Mouse (Mus musculus): Measurements from ENCODE around the gene Hspb2. TPM values are rescaled to one million over a fixed set of nuclear protein-coding genes. Genes with fewer than 3 reads are reported as not detected.

Gene Hspb2
- total and polyA plus RNA-seq, 3 experiments: not detected

GRCm38 (mm10) chr9:50763331-50763730 is 11.2 kb upstream of the Hspb2 start:
- H3K27me3 ChIP-seq (ENCODE audit: control insufficient read depth in 1 of 2, insufficient read depth in 2 of 2, low read length in 2 of 2): peaks cover 0 to 3% of the 10 kb centered on the region in 2 experiments; a peak in 3 of 4 replicates
- H3K79me2 ChIP-seq (ENCODE audit: control insufficient read depth, insufficient read depth, low read length, poor library complexity): peaks cover 3% of the 10 kb centered on the region; the same call in 1 of the 2 replicates
- peaks cover 0 to 5% of the 10 kb centered on the region in 2 experiments; a peak in 2 of 4 replicates for H3K36me3 ChIP-seq (ENCODE audit: control insufficient read depth in 1 of 2, insufficient read depth in 2 of 2, low read length in 2 of 2)
- H3K9me3 ChIP-seq (replicated peaks; ENCODE audit: insufficient read depth, low read length): no peaks in the 10 kb centered on the region
- peak; percentile 42 for DNase-seq (ENCODE audit: low read depth, low spot score)
- H3K9ac ChIP-seq (ENCODE audit: control insufficient read depth, low read depth, low read length, poor library complexity, severe bottlenecking): no peak overlapping the region
- H3K4me1 ChIP-seq (ENCODE audit: control insufficient read depth in 1 of 2, insufficient read depth in 2 of 2, low read length in 2 of 2): 0 out of 4 replicates have a peak, but pooled peaks cover 0 to 2% of the 10 kb centered on the region in 2 experiments
- no peak overlapping the region for H3K27ac ChIP-seq (ENCODE audit: control insufficient read depth, low read depth, low read length)
- H3K4me3 ChIP-seq (ENCODE audit: control insufficient read depth in 1 of 2, insufficient read depth in 1 of 2, low read depth in 2 of 2, low read length in 2 of 2): no peak overlapping the region
- TF ChIP-seq ETS1 (IDR thresholded peaks at IDR 0.05; ENCODE audit: low read depth, low read length): no peak
- no peak for TF ChIP-seq JUND (IDR thresholded peaks at IDR 0.05; ENCODE audit: low read depth, low read length)
- peak; percentile 18 to 49 (median 43); a peak in 5 of 6 replicates for TF ChIP-seq CTCF (IDR thresholded peaks at IDR 0.05 in 2 of 3, conservative IDR thresholded peaks at IDR 0.05 in 1 of 3; ENCODE audit: control insufficient read depth in 1 of 3, insufficient read depth in 1 of 3, low read depth in 2 of 3, low read length in 3 of 3, poor library complexity in 1 of 3, severe bottlenecking in 1 of 3)
- TF ChIP-seq SMC3 (IDR thresholded peaks at IDR 0.05; ENCODE audit: low read depth, low read length): peak; percentile 29

GRCm38 (mm10) chr9:50761520-50762243 is 9.5 kb upstream of the Hspb2 start:
- H3K9me3 ChIP-seq (replicated peaks; ENCODE audit: insufficient read depth, low read length): no peaks in the 10 kb centered on the region
- no peaks in the 10 kb centered on the region for H3K36me3 ChIP-seq (ENCODE audit: control insufficient read depth in 1 of 2, insufficient read depth in 2 of 2, low read length in 2 of 2)
- H3K27me3 ChIP-seq (ENCODE audit: control insufficient read depth in 1 of 2, insufficient read depth in 2 of 2, low read length in 2 of 2): peaks cover 1 to 3% of the 10 kb centered on the region in 2 experiments; a peak in 3 of 4 replicates
- no peak overlapping the region for H3K9ac ChIP-seq (ENCODE audit: control insufficient read depth, low read depth, low read length, poor library complexity, severe bottlenecking)
- no peaks in the 10 kb centered on the region for H3K4me1 ChIP-seq (ENCODE audit: control insufficient read depth in 1 of 2, insufficient read depth in 2 of 2, low read length in 2 of 2)
- no peak for DNase-seq (ENCODE audit: low read depth, low spot score)
- no peaks in the 10 kb centered on the region for H3K79me2 ChIP-seq (ENCODE audit: control insufficient read depth, insufficient read depth, low read length, poor library complexity)
- H3K27ac ChIP-seq (ENCODE audit: control insufficient read depth, low read depth, low read length): no peak overlapping the region
- TF ChIP-seq NELFE (IDR thresholded peaks at IDR 0.05; ENCODE audit: low read depth, low read length) (no peak), MAFK (IDR thresholded peaks at IDR 0.05; ENCODE audit: borderline replicate concordance, low read depth, low read length) (no peak), USF2 (IDR thresholded peaks at IDR 0.05; ENCODE audit: borderline replicate concordance in 1 of 2, insufficient read depth in 1 of 2, low read depth in 1 of 2, low read length in 2 of 2) (no peak), TAL1 (IDR thresholded peaks at IDR 0.05; ENCODE audit: low read length) (no peak), ELF1 (IDR thresholded peaks at IDR 0.05; ENCODE audit: low read depth, low read length) (no peak), RCOR1 (IDR thresholded peaks at IDR 0.05; ENCODE audit: low read depth, low read length) (no peak), UBTF (IDR thresholded peaks at IDR 0.05; ENCODE audit: borderline replicate concordance, insufficient read depth, low read depth, low read length) (no peak), ZC3H11A (IDR thresholded peaks at IDR 0.05; ENCODE audit: low read depth, low read length) (no peak)
- no peak overlapping the region for H3K4me3 ChIP-seq (ENCODE audit: control insufficient read depth in 1 of 2, insufficient read depth in 1 of 2, low read depth in 2 of 2, low read length in 2 of 2)

GRCm38 (mm10) chr9:50756711-50757110 is 4.6 kb upstream of the Hspb2 start:
- H3K79me2 ChIP-seq (ENCODE audit: control insufficient read depth, insufficient read depth, low read length, poor library complexity): no peaks in the 10 kb centered on the region
- H3K27ac ChIP-seq (ENCODE audit: control insufficient read depth, low read depth, low read length): no peak overlapping the region
- TF ChIP-seq ETS1 (IDR thresholded peaks at IDR 0.05; ENCODE audit: low read depth, low read length) (no peak), EP300 (IDR thresholded peaks at IDR 0.05; ENCODE audit: low read depth in 1 of 2, low read length in 2 of 2) (no peak), CHD1 (IDR thresholded peaks at IDR 0.05; ENCODE audit: low read depth, low read length) (no peak)
- H3K9me3 ChIP-seq (replicated peaks; ENCODE audit: insufficient read depth, low read length): no peaks in the 10 kb centered on the region
- H3K4me3 ChIP-seq (ENCODE audit: control insufficient read depth in 1 of 2, insufficient read depth in 1 of 2, low read depth in 2 of 2, low read length in 2 of 2): no peak overlapping the region
- H3K4me1 ChIP-seq (ENCODE audit: control insufficient read depth in 1 of 2, insufficient read depth in 2 of 2, low read length in 2 of 2): no peaks in the 10 kb centered on the region
- no peak for DNase-seq (ENCODE audit: low read depth, low spot score)
- H3K27me3 ChIP-seq (ENCODE audit: control insufficient read depth in 1 of 2, insufficient read depth in 2 of 2, low read length in 2 of 2): peaks cover 3 to 5% of the 10 kb centered on the region in 2 experiments
- no peaks in the 10 kb centered on the region for H3K36me3 ChIP-seq (ENCODE audit: control insufficient read depth in 1 of 2, insufficient read depth in 2 of 2, low read length in 2 of 2)
- H3K9ac ChIP-seq (ENCODE audit: control insufficient read depth, low read depth, low read length, poor library complexity, severe bottlenecking): no peak overlapping the region

Data from MEL (cell line).